Mouse (Mus musculus) hindbrain, embryonic 14.5 days (tissue): ENCODE data around the gene Josd2. TPM values are rescaled to one million over a fixed set of nuclear protein-coding genes. Genes with fewer than 3 reads are reported as not detected.

ENCODE experiments used
- ATAC-seq: fragments of 200-750 bp; cut with Nextera tagmentation; 2 replicates; pipeline ENCODE4 v1.8.0; 2017; ENCODE audit warnings: moderate number of reproducible peaks, mild to moderate bottlenecking, moderate TSS enrichment, moderate library complexity; ENCODE audit not compliant: low FRiP score
- DNase-seq: peaks from one replicate; pipeline ENCODE4 v3.0.0-alpha.2; 2015; ENCODE audit warnings: low spot score
- H3K27ac ChIP-seq: fragments of 300-500 bp; sonication (generic); 2 replicates; pipeline ENCODE4 v1.5.1; 2014; ENCODE audit warnings: mild to moderate bottlenecking, moderate library complexity
- H3K27me3 ChIP-seq: fragments of 300-500 bp; sonication (generic); 2 replicates; pipeline ENCODE4 v1.6.1; 2014; ENCODE audit warnings: mild to moderate bottlenecking, low read length, mixed read lengths; ENCODE audit not compliant: control insufficient read depth, insufficient read depth
- H3K36me3 ChIP-seq: fragments of 300-500 bp; sonication (generic); replicated peaks from 2 replicates; pipeline ENCODE4 v1.6.1; 2014; ENCODE audit not compliant: control insufficient read depth, insufficient read depth
- H3K4me1 ChIP-seq: fragments of 300-500 bp; sonication (generic); replicated peaks from 2 replicates; pipeline ENCODE4 v1.6.1; 2014; ENCODE audit warnings: antibody characterized with exemption, low read length, mixed read lengths; ENCODE audit not compliant: control insufficient read depth, insufficient read depth
- H3K4me2 ChIP-seq: fragments of 300-500 bp; sonication (generic); replicated peaks from 2 replicates; pipeline ENCODE4 v1.6.1; 2014; ENCODE audit warnings: mild to moderate bottlenecking, moderate library complexity
- H3K4me3 ChIP-seq: fragments of 300-500 bp; sonication (generic); replicated peaks from 2 replicates; pipeline ENCODE4 v1.5.1; 2014; ENCODE audit warnings: mild to moderate bottlenecking, low read length
- H3K9ac ChIP-seq: fragments of 300-500 bp; sonication (generic); 2 replicates; pipeline ENCODE4 v1.6.1; 2014
- H3K9me3 ChIP-seq: fragments of 300-500 bp; sonication (generic); 2 replicates; pipeline ENCODE4 v1.6.1; 2016; ENCODE audit warnings: low read length; ENCODE audit not compliant: control insufficient read depth
- WGBS: fragments of 180-500 bp; shearing (Covaris S2); extraction: QIAGEN DNeasy Blood & Tissue Kit; methylation state at CpG from one replicate; pipeline ENCODE4 v1.1.7; 2014; 5-methylcytosine and 5-hydroxymethylcytosine counted together
- polyA plus RNA-seq: library from polyadenylated mRNA; unstranded; fragments of >200 nt; fragmentation: Nextera tagmentation; extraction: Ambion mirVana; gene quantifications from 2 replicates; pipeline ENCODE4 v1.2.1, GENCODE M21; 2014

Gene Josd2
- polyA plus RNA-seq, 1 experiment from 2014 or later = 33.4 TPM

- WGBS = 50% methylated on average over 15 of the region's 15 CpGs
- peak overlapping the region; percentile 65 for H3K4me2 ChIP-seq
- no peak for ATAC-seq
- peak overlapping the region; percentile 43 for H3K4me3 ChIP-seq
- DNase-seq = no peak
- H3K27ac ChIP-seq = peak overlapping the region; percentile 93
- peak overlapping the region; percentile 61 for H3K9ac ChIP-seq
- no peaks in the 10 kb centered on the region for H3K9me3 ChIP-seq
- H3K27me3 ChIP-seq = no peaks in the 10 kb centered on the region
- H3K4me1 ChIP-seq = peaks cover 40% of the 10 kb centered on the region
- H3K36me3 ChIP-seq = peaks cover 5% of the 10 kb centered on the region
Observed at GRCm38 (mm10) chr7:44468644-44469285, 985 bp downstream of the Josd2 start.

DNA sequence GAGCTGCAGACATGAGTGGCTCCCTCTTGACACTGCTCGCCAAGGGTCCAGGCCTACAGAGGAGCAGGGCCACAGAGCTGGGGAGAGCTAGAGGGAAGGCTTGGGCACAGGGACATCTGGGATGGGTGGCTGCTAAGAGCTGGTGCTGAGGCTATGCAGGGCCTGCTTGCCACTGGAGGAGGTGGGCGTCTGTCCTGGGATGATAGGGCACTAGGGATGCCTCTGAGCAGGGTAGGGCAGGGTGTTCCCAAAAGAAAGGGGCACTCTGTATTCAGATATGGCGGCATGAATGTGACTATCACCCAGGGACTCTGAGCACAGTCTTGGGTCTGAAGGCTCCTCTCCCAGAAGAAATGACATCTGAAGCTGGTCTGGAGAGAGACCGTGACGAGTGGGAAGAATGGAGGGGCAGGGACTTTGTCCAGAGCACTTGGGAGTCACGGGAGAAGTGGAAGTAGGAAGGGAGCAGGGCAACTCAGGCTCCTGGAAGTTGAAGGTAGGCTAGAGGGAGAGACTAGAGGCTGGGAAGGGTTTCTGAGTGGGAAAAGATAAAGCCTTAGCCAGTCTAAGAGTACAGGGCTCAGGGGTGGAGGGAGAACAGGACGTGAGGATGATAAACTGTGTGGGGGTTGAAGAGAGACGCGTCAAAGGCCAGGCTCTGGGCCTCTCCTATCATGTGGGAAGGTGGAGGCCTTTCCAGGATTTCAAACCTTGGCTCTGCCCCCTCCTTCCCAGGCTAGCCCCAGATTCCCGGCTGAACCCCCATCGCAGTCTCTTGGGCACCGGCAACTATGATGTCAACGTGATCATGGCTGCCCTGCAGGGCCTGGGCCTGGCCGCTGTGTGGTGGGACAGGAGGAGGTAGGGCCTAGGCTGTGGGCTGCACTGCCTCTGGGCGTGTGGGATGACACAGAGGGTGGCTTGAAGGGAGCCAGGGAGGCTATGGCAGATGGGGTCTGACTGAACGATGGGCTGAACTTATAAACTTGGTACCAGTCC is 2.2 kb downstream of the Josd2 start:
- Histone ChIP-seq H3K4me1 (peaks cover 37% of the 10 kb centered on the region), H3K27me3 (no peaks in the 10 kb centered on the region), H3K9ac (peak overlapping the region; percentile 28; the same call in 1 of the 2 replicates), H3K4me2 (0 out of 2 replicates have a peak overlapping the region, but pooled peaks have one; percentile 65), H3K4me3 (no peak overlapping the region), H3K27ac (peak overlapping the region; percentile 93; the same call in 1 of the 2 replicates), H3K9me3 (no peaks in the 10 kb centered on the region), H3K36me3 (no peaks in the 10 kb centered on the region)
- ATAC-seq (no peak), DNase-seq (no peak)
- WGBS = 90% methylated on average over 16 of the region's 16 CpGs

GRCm38 (mm10) chr7:44470696-44471612 is 3.2 kb downstream of the Josd2 start:
- 90% methylated on average over 16 of the region's 16 CpGs for WGBS
- no peak overlapping the region for H3K4me2 ChIP-seq
- ATAC-seq = no peak
- H3K36me3 ChIP-seq = no peaks in the 10 kb centered on the region
- H3K9ac ChIP-seq = no peak overlapping the region
- H3K9me3 ChIP-seq = no peaks in the 10 kb centered on the region
- no peak for DNase-seq
- no peak overlapping the region for H3K27ac ChIP-seq
- H3K27me3 ChIP-seq = no peaks in the 10 kb centered on the region
- H3K4me1 ChIP-seq = peaks cover 38% of the 10 kb centered on the region
- no peak overlapping the region for H3K4me3 ChIP-seq

DNA sequence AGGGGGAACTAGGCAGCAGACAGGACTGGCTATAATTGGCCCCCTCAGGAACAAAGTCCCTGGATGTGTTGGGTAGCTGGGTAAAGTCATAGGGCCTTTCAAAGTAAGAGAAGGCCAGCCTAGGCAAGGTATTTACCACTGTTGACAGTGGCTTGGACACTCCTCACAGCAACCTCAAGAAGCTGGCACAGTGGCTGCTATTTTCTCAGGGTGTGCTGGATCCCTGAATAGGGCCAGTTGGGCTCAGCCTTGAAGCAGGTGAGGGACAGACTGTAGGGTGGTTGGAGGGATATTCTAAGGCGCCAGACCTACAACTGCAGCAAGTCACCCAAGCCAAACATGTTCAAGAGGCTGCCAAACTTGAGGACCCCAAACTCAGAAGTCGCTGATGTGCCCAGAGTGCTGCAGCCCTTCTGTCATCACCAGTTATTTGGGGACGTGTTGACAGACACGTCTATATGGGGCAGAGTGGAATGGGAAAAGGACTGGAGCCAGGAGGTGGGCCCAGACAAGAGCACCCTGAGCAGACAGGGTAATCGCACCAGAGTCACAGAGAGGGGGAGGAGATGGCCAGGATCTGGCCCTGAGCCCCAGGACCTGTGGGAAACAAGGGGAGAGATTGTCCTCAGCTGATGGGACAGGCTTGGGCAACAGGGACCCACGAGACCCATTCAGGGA is 4.2 kb downstream of the Josd2 start:
- WGBS = 48% methylated on average over 6 of the region's 6 CpGs
- DNase-seq = no peak

GRCm38 (mm10) chr7:44472558-44472885 is 4.7 kb downstream of the Josd2 start:
- Histone ChIP-seq H3K9ac (no peak overlapping the region; the same call in 1 of the 2 replicates), H3K27me3 (peaks cover 11% of the 10 kb centered on the region), H3K4me2 (no peak overlapping the region), H3K9me3 (no peaks in the 10 kb centered on the region), H3K36me3 (no peaks in the 10 kb centered on the region), H3K27ac (no peak overlapping the region), H3K4me3 (no peak overlapping the region), H3K4me1 (peaks cover 38% of the 10 kb centered on the region)
- DNase-seq (no peak), ATAC-seq (no peak)
- WGBS = 31% methylated on average over 1 of the region's 1 CpGs

More for the DNA sequence above, 4.2 kb downstream of the Josd2 start:
- Histone ChIP-seq H3K27ac (no peak overlapping the region), H3K4me1 (peaks cover 38% of the 10 kb centered on the region), H3K4me3 (no peak overlapping the region), H3K9me3 (no peaks in the 10 kb centered on the region), H3K9ac (no peak overlapping the region; the same call in 1 of the 2 replicates), H3K36me3 (no peaks in the 10 kb centered on the region), H3K27me3 (peaks cover 6% of the 10 kb centered on the region; the same call in 1 of the 2 replicates), H3K4me2 (no peak overlapping the region)
- ATAC-seq = no peak

DNA sequence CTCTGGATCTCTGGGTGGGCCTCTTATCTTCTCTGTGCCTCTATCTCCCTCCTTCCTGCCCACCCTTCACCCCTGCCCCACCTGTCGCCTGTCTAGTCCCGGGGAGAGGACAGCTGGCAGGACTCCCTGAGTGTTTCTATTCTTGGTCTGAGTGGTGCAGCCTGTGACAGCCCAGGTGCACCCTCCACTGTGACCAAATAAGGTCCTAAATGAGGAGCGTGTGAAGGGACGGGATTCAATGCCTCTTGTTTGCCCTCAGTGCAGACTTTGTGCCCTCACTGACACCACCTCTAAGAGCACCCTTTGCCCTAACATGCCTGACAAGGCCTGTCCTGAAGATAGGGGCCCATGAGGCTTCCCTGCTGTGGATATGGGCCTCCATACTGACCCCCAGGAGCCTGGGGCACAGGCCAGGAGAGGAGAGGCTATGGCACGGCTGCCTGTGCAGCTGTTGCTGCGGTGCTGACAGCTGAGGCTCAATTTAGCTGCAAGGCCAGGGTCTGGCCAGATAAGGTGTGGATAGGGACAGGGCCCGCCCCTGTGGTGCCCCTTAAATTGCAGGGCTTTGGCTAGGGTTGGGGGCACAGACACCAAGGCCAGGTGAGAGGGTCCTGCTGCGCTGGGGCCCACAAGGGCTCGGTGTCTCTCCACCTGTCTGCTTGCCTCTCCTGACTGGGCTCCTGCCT is 5.3 kb downstream of the Josd2 start:
- H3K9me3 ChIP-seq = no peaks in the 10 kb centered on the region
- WGBS = 66% methylated on average over 9 of the region's 9 CpGs
- no peak for ATAC-seq

DNA sequence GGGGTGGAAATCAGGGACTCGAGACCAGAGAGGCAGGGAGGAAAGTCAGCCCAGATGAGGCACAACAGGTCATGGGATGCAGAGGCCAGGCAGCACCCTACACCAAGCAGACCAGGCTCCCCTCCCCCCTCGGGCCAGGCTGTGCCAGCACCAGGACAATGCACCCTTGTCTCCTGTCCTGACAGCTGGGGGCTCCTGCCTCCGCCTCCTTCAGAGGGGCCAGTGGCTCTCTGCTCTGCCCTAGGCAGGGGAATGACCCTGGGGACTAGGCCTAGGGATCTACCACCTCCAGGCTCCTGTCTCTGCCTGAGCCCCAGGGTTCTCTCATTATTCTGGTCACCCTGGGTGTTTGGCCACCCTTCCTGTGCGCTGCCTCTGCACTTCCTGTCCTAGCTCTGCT is 6.6 kb downstream of the Josd2 start:
- 17% methylated on average over 4 of the region's 4 CpGs for WGBS

More for the DNA sequence above, 5.3 kb downstream of the Josd2 start:
- 0 out of 2 replicates have a peak overlapping the region, but pooled peaks have one; percentile 29 for H3K27ac ChIP-seq
- no peak overlapping the region; the same call in 1 of the 2 replicates for H3K9ac ChIP-seq
- no peaks in the 10 kb centered on the region for H3K36me3 ChIP-seq
- H3K4me3 ChIP-seq = no peak overlapping the region
- H3K27me3 ChIP-seq = peaks cover 16% of the 10 kb centered on the region
- no peak overlapping the region for H3K4me2 ChIP-seq
- no peak for DNase-seq
- H3K4me1 ChIP-seq = peaks cover 38% of the 10 kb centered on the region

GRCm38 (mm10) chr7:44475046-44475614 is 7.3 kb downstream of the Josd2 start:
- Histone ChIP-seq H3K9me3 (no peaks in the 10 kb centered on the region), H3K4me3 (no peak overlapping the region), H3K27me3 (peaks cover 31% of the 10 kb centered on the region), H3K36me3 (no peaks in the 10 kb centered on the region), H3K4me2 (no peak overlapping the region), H3K4me1 (peaks cover 22% of the 10 kb centered on the region), H3K27ac (peak overlapping the region; percentile 29), H3K9ac (no peak overlapping the region)
- ATAC-seq (no peak), DNase-seq (no peak)
- WGBS = 24% methylated on average over 5 of the region's 5 CpGs

More for the DNA sequence above, 6.6 kb downstream of the Josd2 start:
- Histone ChIP-seq H3K36me3 (no peaks in the 10 kb centered on the region), H3K4me2 (no peak overlapping the region), H3K4me1 (peaks cover 25% of the 10 kb centered on the region), H3K9ac (no peak overlapping the region), H3K27ac (peak overlapping the region; percentile 29), H3K4me3 (no peak overlapping the region), H3K9me3 (no peaks in the 10 kb centered on the region), H3K27me3 (peaks cover 28% of the 10 kb centered on the region)
- ATAC-seq = peak; percentile 73
- no peak for DNase-seq
